Mouse (Mus musculus) lung, postnatal 0 days (tissue): ENCODE data around the gene Cnbd2. TPM values are rescaled to one million over a fixed set of nuclear protein-coding genes. Genes with fewer than 3 reads are reported as not detected.

Source experiments
- ATAC-seq: fragments of 200-750 bp; cut with Nextera tagmentation; 2 replicates; pipeline ENCODE4 v1.8.0; 2017; ENCODE audit warnings: moderate library complexity
- DNase-seq: peaks from one replicate; pipeline ENCODE4 v3.0.0-alpha.2; 2016; ENCODE audit warnings: low spot score
- H3K27ac ChIP-seq: fragments of 300-500 bp; sonication (generic); 2 replicates; pipeline ENCODE4 v1.5.1; 2014; ENCODE audit warnings: antibody characterized with exemption, mild to moderate bottlenecking, low read length, mixed read lengths
- H3K27me3 ChIP-seq: fragments of 300-500 bp; sonication (generic); replicated peaks from 2 replicates; pipeline ENCODE4 v1.6.1; 2014; ENCODE audit warnings: low read length, mixed read lengths; ENCODE audit not compliant: insufficient read depth
- H3K36me3 ChIP-seq: fragments of 300-500 bp; sonication (generic); 2 replicates; pipeline ENCODE4 v1.6.1; 2014; ENCODE audit warnings: low read length, mixed read lengths; ENCODE audit not compliant: insufficient read depth
- H3K4me1 ChIP-seq: fragments of 300-500 bp; sonication (generic); 2 replicates; pipeline ENCODE4 v1.6.1; 2014; ENCODE audit warnings: antibody characterized with exemption, low read depth, low read length, mixed read lengths; ENCODE audit not compliant: insufficient read depth
- H3K4me2 ChIP-seq: fragments of 300-500 bp; sonication (generic); replicated peaks from 2 replicates; pipeline ENCODE4 v1.6.1; 2014; ENCODE audit warnings: low read depth, mild to moderate bottlenecking, low read length, moderate library complexity, mixed read lengths
- H3K4me3 ChIP-seq: fragments of 300-500 bp; sonication (generic); 2 replicates; pipeline ENCODE4 v1.5.1; 2014; ENCODE audit warnings: low read depth, low read length
- H3K9ac ChIP-seq: fragments of 300-500 bp; sonication (generic); replicated peaks from 2 replicates; pipeline ENCODE4 v1.6.1; 2014; ENCODE audit warnings: low read depth, mild to moderate bottlenecking
- H3K9me3 ChIP-seq: fragments of 300-500 bp; sonication (generic); 2 replicates; pipeline ENCODE4 v1.6.1; 2016; ENCODE audit warnings: low read length, mixed read lengths
- CTCF ChIP-seq: IDR thresholded peaks from 2 replicates; pipeline ENCODE4 v1.5.1; 2016; ENCODE audit warnings: antibody characterized with exemption, mild to moderate bottlenecking
- EP300 ChIP-seq: IDR thresholded peaks from 2 replicates; pipeline ENCODE4 v1.6.1; 2016; ENCODE audit warnings: antibody characterized with exemption, mild to moderate bottlenecking, control low read depth
- WGBS: fragments of 180-500 bp; shearing (Covaris S2); extraction: QIAGEN DNeasy Blood & Tissue Kit; methylation state at CpG from one replicate; pipeline ENCODE4 v1.1.7; 2014; 5-methylcytosine and 5-hydroxymethylcytosine counted together
- polyA plus RNA-seq: library from polyadenylated mRNA; unstranded; fragments of >200 nt; fragmentation: Nextera tagmentation; extraction: Ambion mirVana; gene quantifications from 2 replicates; pipeline ENCODE4 v1.2.1, GENCODE M21; 2015

Cnbd2 gene
- polyA plus RNA-seq, 1 experiment from 2014 or later, result 6.8 TPM

DNA sequence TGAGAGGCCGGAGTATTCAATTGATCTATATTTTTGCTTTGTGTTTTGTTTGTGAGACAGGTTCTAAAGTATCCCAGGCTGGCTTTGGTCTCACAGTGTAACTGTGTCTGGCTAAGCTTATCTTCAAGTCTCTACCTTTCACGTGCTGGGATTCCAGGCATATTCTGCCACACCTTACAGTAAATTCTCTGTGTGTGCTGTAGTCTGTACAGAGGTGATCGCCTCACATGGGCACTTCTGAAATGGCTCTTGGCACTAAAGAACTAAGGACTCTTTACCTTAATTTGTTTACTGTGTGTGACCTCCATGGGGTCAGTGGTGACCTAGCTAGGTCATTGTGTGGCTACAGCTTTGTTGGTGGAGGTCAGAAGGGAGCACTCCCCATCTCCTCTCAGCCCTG lies 15.9 kb upstream of the Cnbd2 start:
- DNase-seq (peak; percentile 66), ATAC-seq (peak; percentile 96)
- Histone ChIP-seq H3K27ac (peak overlapping the region; percentile 72), H3K4me2 (no peak overlapping the region), H3K4me3 (no peak overlapping the region), H3K36me3 (peaks cover 16% of the 10 kb centered on the region; the same call in 1 of the 2 replicates), H3K27me3 (no peaks in the 10 kb centered on the region), H3K9me3 (no peaks in the 10 kb centered on the region), H3K4me1 (no peaks in the 10 kb centered on the region), H3K9ac (no peak overlapping the region)
- TF ChIP-seq EP300 (peak; percentile 69), CTCF (no peak)
- 71% methylated on average over 3 of the region's 3 CpGs for WGBS

DNA sequence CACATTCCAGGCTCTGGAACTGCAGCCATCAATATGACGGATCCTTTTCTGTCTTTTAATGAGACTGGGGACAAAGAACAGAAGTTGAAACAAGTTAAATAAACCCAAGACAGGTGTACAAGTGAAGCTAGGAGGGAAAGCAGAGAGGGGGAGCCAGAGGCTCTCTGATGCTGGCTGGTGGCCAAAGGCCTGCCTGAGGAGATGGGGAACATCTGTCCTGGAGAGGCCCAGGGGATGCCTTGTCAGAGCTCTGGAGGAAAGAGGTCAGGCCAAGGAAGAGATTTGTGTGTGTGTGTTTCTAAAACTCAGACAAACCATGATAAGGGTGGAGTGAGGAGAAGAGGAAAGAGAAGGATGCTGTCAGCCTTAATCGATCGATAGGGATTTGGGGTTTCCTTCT lies 14.4 kb upstream of the Cnbd2 start:
- Histone ChIP-seq H3K36me3 (peaks cover 16% of the 10 kb centered on the region; the same call in 1 of the 2 replicates), H3K9ac (no peak overlapping the region), H3K27ac (no peak overlapping the region), H3K4me2 (no peak overlapping the region), H3K9me3 (no peaks in the 10 kb centered on the region), H3K4me1 (no peaks in the 10 kb centered on the region), H3K27me3 (no peaks in the 10 kb centered on the region), H3K4me3 (no peak overlapping the region)
- peak; percentile 19 for DNase-seq
- WGBS, result 64% methylated on average over 3 of the region's 3 CpGs
- no peak for ATAC-seq
- no peak for TF ChIP-seq EP300
- TF ChIP-seq CTCF, result no peak

DNA sequence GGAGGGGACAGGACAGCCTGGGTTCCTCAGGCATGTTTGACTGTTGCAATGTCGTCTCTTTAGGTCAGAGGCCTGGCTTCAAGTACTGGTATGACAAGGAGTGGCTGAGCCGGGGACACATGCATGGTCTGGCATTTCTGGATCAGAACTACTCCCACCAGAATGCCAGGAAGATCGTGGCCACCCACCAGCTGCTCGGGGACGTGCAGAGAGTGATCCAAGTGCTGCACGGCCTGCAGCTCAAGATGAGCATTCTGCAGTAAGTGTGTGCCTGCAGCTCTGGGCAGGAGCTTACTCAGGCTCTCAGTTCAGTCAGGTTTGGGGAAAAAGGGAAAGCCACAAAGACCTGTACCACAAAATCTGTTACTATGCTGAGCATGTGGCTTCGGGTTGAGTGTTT lies 13.6 kb upstream of the Cnbd2 start:
- ATAC-seq, result no peak
- Histone ChIP-seq H3K4me3 (no peak overlapping the region), H3K4me2 (no peak overlapping the region), H3K9ac (no peak overlapping the region), H3K27me3 (no peaks in the 10 kb centered on the region), H3K9me3 (no peaks in the 10 kb centered on the region), H3K36me3 (0 out of 2 replicates have a peak, but pooled peaks cover 16% of the 10 kb centered on the region), H3K4me1 (no peaks in the 10 kb centered on the region), H3K27ac (no peak overlapping the region)
- no peak for DNase-seq
- WGBS, result 74% methylated on average over 7 of the region's 7 CpGs
- TF ChIP-seq CTCF (no peak), EP300 (no peak)

DNA sequence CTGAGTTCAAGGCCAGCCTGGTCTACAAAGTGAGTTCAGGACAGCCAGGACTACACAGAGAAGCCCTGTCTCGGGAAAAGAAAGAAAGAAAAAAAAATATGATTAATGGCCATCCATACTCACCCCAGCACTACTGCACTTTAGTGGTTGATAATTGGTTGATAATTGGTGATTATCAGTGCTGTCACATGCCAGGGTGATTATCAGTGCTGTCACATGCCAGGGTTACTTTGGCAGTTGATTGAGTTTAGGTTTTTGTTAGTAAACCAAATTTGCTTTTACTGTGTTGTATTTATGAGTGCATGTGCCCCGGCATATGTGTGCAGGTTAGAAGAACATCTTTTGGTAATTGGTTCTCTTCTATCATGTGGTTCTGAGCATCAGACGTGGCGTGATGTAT lies 10.0 kb upstream of the Cnbd2 start:
- ATAC-seq, result no peak
- DNase-seq, result no peak
- no peak overlapping the region for H3K4me3 ChIP-seq
- no peak for TF ChIP-seq EP300
- no peak for TF ChIP-seq CTCF
- H3K9me3 ChIP-seq, result no peaks in the 10 kb centered on the region
- H3K4me1 ChIP-seq, result no peaks in the 10 kb centered on the region
- no peaks in the 10 kb centered on the region for H3K27me3 ChIP-seq
- H3K9ac ChIP-seq, result no peak overlapping the region
- 85% methylated on average over 4 of the region's 4 CpGs for WGBS
- no peak overlapping the region for H3K4me2 ChIP-seq
- no peak overlapping the region for H3K27ac ChIP-seq
- peaks cover 19% of the 10 kb centered on the region; the same call in 1 of the 2 replicates for H3K36me3 ChIP-seq

DNA sequence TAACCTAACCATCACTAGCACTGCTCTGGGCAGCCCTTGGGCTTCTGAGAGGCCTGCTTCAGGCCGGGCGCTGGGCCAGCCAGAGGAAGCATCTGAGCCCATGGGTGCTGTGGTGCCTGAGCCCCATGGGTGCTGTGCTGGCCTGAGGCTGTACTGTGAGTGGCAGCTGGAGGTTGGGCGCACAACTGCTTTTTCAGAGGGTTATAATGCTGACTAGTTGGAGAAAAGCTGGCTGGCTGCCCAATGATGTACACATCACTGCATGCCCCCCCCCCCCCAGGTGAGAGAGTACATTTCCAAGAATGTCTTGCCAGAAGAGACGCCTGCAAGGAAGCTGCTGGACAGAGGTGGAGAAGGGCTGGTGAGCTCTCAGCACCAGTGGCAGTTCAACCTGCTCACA lies 7.7 kb upstream of the Cnbd2 start:
- Histone ChIP-seq H3K27ac (no peak overlapping the region), H3K4me3 (no peak overlapping the region), H3K36me3 (peaks cover 17% of the 10 kb centered on the region; the same call in 1 of the 2 replicates), H3K9me3 (no peaks in the 10 kb centered on the region), H3K4me2 (no peak overlapping the region), H3K9ac (no peak overlapping the region), H3K27me3 (no peaks in the 10 kb centered on the region), H3K4me1 (no peaks in the 10 kb centered on the region)
- WGBS, result 95% methylated on average over 4 of the region's 4 CpGs
- no peak for TF ChIP-seq CTCF
- no peak for TF ChIP-seq EP300
- ATAC-seq (no peak), DNase-seq (no peak)

DNA sequence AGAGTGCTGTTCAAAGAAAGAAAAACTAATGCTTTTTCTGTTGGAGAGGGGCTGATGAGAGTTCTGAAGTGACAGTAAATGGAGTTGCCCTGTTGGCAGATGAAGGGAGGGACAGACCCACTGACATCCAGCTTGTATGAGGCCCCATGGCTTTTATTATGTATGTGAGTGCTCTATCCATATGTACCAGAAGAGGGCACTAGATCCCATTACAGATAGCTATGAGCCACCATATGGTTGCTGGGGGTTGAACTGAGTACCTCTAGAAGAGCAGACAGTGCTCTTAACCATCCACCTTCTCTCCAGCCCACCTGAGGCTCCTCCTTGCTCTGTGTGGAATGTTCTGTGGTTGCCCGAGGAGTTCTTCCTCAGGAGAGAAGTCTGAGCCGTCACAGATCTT lies 6.3 kb upstream of the Cnbd2 start:
- TF ChIP-seq EP300, result no peak
- TF ChIP-seq CTCF, result peak; percentile 77
- Histone ChIP-seq H3K4me2 (no peak overlapping the region), H3K27ac (no peak overlapping the region), H3K27me3 (no peaks in the 10 kb centered on the region), H3K36me3 (peaks cover 16% of the 10 kb centered on the region; the same call in 1 of the 2 replicates), H3K9me3 (no peaks in the 10 kb centered on the region), H3K4me3 (no peak overlapping the region), H3K9ac (no peak overlapping the region), H3K4me1 (no peaks in the 10 kb centered on the region)
- ATAC-seq (peak; percentile 52; the same call in 1 of the 2 replicates), DNase-seq (peak; percentile 78)
- WGBS, result 72% methylated on average over 2 of the region's 2 CpGs

DNA sequence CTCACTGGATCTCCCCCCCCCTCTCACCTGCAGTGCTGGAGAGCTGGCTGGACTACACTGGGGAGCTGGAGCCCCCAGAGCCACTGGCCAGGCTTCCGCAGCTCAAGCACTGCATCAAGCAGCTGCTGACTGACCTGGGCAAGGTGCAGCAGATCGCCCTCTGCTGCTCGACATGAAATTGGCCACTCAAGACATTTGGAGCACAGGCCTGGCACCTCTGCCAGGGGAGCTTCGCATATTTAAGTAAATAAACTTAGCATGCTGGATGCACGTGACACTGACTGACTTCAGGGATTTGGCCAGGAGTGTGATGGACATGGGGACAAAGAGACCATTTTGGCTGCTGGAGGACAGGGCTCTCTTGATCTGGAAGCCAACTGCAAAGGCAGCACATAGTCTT lies 4.8 kb upstream of the Cnbd2 start:
- peaks cover 12% of the 10 kb centered on the region; the same call in 1 of the 2 replicates for H3K36me3 ChIP-seq
- no peak overlapping the region for H3K9ac ChIP-seq
- no peak overlapping the region for H3K4me2 ChIP-seq
- TF ChIP-seq CTCF, result peak; percentile 56
- no peak for TF ChIP-seq EP300
- DNase-seq (peak; percentile 29), ATAC-seq (no peak)
- H3K27me3 ChIP-seq, result no peaks in the 10 kb centered on the region
- H3K4me3 ChIP-seq, result no peak overlapping the region
- 41% methylated on average over 5 of the region's 5 CpGs for WGBS
- no peak overlapping the region for H3K27ac ChIP-seq
- H3K4me1 ChIP-seq, result no peaks in the 10 kb centered on the region
- no peaks in the 10 kb centered on the region for H3K9me3 ChIP-seq
